Mouse (Mus musculus) liver, adult 10 weeks (tissue): ENCODE data around the gene S1pr5. TPM values are rescaled to one million over a fixed set of nuclear protein-coding genes. Genes with fewer than 3 reads are reported as not detected.

Source experiments
- polyA plus RNA-seq: library from polyadenylated mRNA; stranded (reverse); fragments of 350-450 nt; fragmentation: Illumina TruSeq; extraction: RNeasy Lipid Tissue Mini Kit (QIAGEN cat#74804); gene quantifications from one replicate; pipeline ENCODE4 v1.2.3, GENCODE M21; 2014; ENCODE audit warnings: low read depth, low replicate concordance

Gene S1pr5
- polyA plus RNA-seq, result 2.5 TPM

DNA sequence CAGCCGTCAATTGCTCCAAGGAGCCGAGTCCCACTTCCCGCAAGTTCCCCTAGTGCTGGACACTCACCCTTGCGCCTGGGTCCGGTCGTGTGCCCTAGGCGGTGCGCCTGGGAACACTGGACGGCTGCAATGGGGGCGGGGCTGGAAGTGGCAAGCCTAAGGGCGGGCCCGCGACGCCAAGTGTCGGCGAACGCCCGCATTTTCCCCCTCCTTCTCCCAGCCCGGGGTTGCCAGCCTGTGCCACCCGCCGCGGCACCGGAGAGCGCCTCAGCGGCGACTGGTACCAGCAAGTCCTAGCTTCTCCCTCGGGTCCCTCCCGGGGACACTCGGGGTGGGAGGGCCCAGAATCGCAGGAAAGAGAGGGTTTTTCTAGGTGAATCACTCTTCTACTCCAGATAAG, at the start of gene S1pr5:
Gene S1pr5, minus strand, starts transcription at position 118 of the 400 bp plus-strand sequence.

DNA sequence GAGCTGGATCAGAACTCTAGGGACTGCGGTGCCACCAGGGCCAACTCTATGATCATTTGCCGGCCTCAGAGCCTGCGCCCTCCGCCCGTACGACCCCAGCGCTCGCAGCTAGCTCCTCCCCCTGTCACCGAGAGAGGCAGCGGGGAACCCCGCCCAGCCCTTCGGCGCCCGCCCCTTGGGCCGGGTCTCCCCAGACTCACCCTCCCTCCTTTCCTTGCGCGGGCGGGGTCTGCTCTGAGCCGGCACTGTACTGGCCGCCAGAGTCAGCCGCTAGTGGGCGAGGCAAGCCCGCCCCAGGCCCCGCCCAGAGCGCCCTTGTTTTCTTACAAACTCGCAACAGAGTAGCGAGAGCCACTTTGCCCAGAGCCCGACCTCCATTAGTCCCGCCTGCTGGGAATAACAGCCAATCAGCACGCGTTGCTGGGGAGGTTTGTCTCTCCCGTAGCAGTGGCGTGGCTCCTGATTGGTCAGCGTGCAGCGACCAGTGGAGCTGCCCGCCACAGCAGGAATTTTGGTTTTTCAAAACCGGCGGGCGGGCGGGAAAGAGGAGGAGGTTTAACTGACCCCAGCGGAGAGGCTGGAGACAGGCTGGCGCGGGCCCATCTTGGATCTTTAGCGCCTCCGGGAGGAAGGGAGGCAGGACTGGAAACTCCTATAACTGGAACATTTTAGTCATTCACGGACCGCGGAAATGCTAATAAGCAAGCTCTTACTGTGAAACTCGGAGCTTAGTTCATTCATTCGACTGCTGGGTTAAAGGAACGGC, 43.0 kb upstream of the S1pr5 start, which contains the start of gene Cdkn2d:
Gene Cdkn2d, minus strand, starts transcription at position 386 of the 766 bp plus-strand sequence.

DNA sequence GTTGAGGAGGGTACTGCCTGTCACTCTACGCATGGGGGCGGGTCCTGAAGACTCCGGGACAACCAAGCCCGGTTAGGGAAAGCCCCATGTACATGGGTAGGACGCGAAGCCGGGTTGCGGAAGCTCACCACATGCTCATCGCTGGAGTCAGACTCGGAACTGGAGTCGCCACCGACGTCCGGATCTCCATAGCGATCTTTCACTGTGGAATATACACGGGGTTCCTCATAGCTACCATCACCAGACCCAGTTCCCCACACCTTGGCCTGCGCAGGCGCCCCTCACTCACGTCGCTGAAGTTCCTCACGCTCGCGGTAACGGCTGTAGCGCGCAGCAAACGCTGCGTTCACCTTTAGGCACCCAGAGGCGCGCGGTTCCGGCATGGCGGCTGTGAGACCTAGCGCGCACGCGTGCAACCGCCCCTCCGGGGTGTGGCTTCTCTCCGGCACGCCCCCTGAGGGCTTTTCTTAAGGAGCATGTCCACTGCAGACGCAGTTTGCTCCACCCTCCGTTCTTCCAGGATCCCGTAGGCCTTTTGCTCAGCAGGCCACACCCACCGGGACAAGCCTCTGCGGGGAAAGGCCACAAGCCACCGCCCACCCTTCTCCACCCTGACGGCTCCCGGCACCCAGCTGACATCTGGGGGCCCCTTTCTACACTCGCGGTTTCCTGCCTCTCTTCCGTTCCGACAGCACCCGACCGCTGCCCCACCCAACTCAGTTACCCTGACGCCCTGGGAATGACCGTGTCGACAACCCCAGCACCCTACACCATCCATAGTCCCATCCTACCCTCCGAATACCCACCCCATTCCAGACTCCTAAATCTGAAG, 39.5 kb upstream of the S1pr5 start, which contains the start of gene Kri1:
Gene Kri1, minus strand, starts transcription at position 399 of the 832 bp plus-strand sequence.

DNA sequence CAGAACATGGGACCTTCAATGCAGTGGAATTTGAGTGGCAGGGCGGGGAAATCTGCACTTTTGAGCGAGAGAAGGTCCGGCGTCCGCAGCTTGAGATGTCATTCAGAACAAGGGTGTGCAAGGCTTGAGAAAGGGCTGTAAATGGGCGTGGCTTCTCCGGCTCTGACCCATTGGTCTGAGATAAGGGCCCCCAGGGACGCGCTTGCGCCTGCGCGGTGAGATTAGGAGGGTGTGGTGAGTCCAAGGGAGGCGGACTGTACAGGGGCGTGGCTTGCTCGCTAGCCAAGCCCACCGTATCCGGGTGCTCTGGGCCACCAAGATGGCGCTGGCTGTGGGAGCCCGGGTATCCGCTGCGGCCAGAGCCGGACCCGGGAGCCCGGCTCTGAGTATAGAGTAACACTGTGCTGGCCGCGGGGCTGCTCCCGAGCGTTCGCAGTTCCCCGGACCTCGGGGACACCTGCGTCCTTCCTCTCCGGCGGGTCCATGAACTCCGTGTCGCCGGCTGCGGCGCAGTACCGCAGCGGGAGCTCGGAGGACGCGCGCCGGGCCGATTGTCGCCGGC, 16.8 kb upstream of the S1pr5 start, which contains the start of gene Atg4d:
Gene Atg4d, plus strand, starts transcription at position 294 of the 562 bp plus-strand sequence.

DNA sequence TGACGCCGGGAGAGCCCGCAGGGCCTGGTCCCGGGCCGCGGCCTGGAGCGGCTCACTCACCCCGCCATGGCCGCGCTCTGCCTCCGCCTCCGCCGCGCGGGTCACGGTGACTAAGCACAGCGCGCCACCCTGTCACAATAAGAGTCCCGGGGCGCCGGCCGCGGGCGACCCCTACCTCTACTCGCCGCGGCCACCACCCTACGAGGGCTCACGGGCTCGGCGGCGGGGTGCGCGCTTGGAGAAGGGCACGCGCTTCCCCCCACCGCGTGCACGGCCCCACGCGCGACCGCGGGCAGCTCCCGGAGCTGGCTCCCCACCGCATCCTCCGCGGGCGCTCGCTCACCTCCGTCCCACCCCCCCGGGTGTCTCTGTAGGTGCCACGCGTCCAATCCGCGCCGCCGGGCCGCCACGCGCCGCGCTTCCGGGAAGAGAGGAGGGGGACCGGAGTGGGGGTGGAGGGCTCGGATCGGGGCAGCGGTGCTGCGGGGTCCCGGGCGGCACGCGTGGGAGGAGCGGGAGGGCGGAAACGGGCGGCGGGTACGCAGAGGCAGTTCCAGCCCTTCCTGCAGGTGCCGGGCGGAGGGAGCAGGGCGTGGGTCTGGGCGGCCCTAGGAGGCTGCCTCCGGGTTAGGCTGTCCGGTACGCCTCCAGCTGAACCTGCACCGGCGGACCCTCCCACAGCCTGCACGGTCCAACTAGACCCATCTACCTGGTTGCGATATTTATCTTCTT, 9.3 kb downstream of the S1pr5 start, which contains the start of gene Keap1:
Gene Keap1, minus strand, starts transcription at position 629 of the 732 bp plus-strand sequence.

Other genes starting within 250 kb of the S1pr5 start
- gene Mrpl4, start 245.7 kb downstream of the S1pr5 start, polyA plus RNA-seq, result 1.0 TPM
- 3.1 TPM for gene Icam1, start 232.5 kb downstream of the S1pr5 start, polyA plus RNA-seq
- not detected for gene Icam4, start 219.1 kb downstream of the S1pr5 start, polyA plus RNA-seq
- gene Icam5, start 216.4 kb downstream of the S1pr5 start, polyA plus RNA-seq, result not detected
- not detected for gene Zglp1, start 181.3 kb downstream of the S1pr5 start, polyA plus RNA-seq
- not detected for gene Gm49373, start 175.3 kb downstream of the S1pr5 start, polyA plus RNA-seq
- 2.0 TPM for gene Fdx1l, start 174.8 kb downstream of the S1pr5 start, polyA plus RNA-seq
- gene Gm38431, start 156.4 kb downstream of the S1pr5 start, polyA plus RNA-seq, result 0.11 TPM
- gene Raver1, start 156.4 kb downstream of the S1pr5 start, polyA plus RNA-seq, result 3.2 TPM
- 2.3 TPM for gene Tyk2, start 117.2 kb downstream of the S1pr5 start, polyA plus RNA-seq
- gene Cdc37, start 98.5 kb downstream of the S1pr5 start, polyA plus RNA-seq, result 14.0 TPM
- 0.69 TPM for gene Pde4a, start 82.7 kb downstream of the S1pr5 start, polyA plus RNA-seq
- 6.6 TPM for gene Keap1, start 9.1 kb downstream of the S1pr5 start, polyA plus RNA-seq
- gene Atg4d, start 16.9 kb upstream of the S1pr5 start, polyA plus RNA-seq, result 2.4 TPM
- 2.3 TPM for gene Kri1, start 39.5 kb upstream of the S1pr5 start, polyA plus RNA-seq
- gene Cdkn2d, start 43.0 kb upstream of the S1pr5 start, polyA plus RNA-seq, result 0.74 TPM
- gene Ap1m2, start 63.9 kb upstream of the S1pr5 start, polyA plus RNA-seq, result not detected
- gene Slc44a2, start 72.3 kb upstream of the S1pr5 start, polyA plus RNA-seq, result 3.2 TPM
- gene Ilf3, start 119.4 kb upstream of the S1pr5 start, polyA plus RNA-seq, result 4.7 TPM
- not detected for gene Qtrt1, start 163.4 kb upstream of the S1pr5 start, polyA plus RNA-seq
- 9.2 TPM for gene Dnm2, start 176.5 kb upstream of the S1pr5 start, polyA plus RNA-seq